Mouse (Mus musculus) kidney, adult 18-20 months (tissue): Measurements from ENCODE around the gene Aff4.
"Not testable (repeated sequence)": the region's sequence is repeated elsewhere in the genome, so short reads cannot be mapped to it uniquely, and the experiment has no call there.

Experiments
- DNase-seq: peaks from one replicate; pipeline ENCODE4 v3.0.0; 2021

Gene Aff4

DNA sequence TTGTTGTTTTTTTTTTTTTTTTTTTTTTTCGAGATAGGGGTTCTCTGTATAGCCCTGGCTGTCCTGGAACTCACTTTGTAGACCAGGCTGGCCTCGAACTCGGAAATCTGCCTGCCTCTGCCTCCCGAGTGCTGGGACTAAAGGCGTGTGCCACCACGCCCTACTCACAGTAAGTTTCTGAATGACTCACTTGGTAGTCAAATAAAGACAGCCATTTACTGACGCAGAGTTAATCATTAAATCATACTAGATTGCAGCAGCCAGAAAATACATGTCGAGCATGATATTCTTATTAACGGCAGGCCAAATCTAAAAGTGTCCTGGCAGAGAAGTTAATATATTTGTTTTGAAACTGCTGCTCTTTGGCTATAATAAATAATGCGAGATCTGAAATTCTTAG is 9.6 kb upstream of the Aff4 start:
- DNase-seq: not testable (repeated sequence)

DNA sequence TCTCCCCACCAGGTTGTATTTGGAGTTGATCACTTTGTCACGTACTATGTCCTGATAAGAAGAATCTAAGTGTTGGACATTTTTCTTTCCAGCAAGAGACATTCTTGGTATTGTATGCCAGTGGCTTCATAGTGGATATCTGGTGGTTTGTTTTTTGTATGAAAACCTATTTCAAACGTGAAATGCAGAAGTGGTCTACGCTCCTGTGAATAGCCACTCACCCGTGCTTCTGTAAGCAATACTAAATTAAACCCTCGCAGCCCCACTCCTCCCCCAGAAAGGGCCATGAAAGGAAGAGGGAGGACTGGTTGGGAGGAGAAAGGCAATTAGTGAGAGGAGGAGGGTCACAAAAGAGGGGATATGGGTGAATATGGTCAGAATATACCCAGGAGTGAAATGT is 7.9 kb upstream of the Aff4 start:
- DNase-seq: no peak

DNA sequence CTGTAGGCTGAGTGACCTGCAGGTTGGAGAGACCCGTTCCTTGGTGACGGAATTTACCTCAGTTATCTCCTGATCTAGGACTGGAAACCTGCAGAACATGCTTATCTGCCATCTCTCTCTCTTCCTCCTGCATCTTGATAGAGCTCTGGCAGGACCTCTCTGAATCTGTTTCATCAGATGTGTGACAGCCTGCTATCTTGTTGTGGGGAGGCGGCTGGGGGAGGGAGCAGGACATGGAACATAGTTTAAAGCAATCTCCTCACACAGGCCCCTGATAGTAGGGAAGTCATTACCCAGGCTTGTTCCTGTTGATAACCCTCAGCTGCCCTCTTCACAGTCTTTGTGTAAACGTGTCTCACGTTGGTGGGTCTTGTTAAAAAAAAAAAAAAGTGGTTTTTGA is 5.3 kb upstream of the Aff4 start:
- DNase-seq: no peak

DNA sequence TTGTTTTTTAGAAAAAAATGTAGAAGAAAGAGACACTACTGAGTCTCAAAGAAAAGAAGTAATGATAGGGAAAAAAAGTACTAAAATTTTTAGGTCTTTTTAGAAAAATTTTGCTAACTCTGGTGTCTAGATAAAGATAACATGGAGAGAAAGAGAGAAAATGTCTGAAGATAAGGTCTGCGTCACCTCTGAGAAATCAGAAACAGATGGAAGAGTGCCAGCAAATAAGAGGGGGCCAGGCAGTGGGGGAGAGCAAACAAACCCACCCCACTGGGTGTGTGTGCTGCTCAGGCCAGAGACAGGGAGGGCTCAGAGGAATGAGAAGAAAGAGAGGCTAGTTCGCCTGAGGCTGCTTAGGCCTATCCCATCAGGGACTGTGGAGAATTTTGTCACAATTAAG is 4.9 kb upstream of the Aff4 start:
- no peak for DNase-seq

DNA sequence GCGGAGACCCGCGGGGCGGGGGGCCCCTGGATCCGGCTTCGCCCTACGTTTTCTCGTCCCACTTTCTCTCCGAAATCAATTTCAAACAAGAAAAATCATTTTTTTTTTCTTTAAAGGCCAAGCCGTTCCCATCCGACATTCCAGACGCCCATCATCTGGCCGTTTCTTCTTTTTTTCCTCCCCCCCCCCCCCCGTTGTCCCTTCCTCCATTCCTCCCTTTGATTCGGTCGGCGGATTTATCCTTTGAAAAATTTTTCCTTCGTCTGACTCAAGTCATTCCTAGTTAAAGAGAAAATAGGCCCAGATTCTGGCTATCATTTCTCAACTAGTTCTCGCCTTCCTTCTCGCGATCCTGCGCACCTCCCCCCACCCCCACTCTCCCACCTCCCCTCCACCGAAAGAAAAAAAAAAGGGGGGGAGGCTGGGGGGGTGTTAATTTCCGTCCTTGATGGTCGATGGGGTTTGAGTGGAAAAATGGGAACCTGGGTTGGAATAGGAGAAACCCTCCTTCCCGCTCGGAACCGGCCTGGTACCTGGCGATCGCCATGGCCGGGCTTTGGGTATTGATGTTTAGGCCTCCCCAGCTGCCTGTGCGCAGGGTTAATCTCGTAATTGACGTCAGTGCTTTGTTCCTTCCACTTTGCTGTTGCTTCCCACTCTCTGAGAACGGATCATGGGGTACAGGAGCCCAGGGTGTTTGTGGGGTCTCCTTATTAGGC is 750 bp downstream of the Aff4 start:
- DNase-seq: peak; percentile 62

DNA sequence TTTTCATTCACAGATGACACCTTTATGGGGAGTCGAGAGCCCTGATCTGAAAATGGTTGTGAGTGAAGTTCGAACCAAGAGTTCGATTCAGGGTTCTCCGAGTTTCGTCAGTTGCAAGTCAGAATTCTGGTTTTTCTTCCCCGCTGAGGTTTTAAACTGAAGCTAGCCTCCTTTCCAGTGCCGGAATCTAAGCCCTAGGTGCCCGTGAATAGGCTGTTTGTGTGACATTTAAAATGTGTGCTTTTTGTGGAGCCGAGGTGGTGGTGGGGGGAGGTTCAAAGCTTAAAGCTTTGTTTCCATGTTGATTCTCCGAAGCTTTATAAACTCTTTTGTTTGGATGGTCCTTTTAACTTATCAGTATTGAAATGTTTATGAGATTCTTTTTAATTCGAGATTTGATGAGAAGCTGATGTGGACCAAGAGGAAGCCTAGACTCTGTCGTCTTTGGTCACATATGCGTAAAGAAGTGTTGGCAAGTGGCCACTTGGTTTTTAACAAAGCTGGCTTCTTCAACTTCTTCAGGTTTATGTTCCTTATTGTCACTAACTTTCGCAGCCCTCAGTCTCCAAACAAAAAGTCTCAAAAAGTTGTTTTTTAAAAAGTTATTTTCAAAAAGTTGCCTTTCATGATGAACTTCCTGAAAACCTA is 1.4 kb downstream of the Aff4 start:
- DNase-seq: no peak

DNA sequence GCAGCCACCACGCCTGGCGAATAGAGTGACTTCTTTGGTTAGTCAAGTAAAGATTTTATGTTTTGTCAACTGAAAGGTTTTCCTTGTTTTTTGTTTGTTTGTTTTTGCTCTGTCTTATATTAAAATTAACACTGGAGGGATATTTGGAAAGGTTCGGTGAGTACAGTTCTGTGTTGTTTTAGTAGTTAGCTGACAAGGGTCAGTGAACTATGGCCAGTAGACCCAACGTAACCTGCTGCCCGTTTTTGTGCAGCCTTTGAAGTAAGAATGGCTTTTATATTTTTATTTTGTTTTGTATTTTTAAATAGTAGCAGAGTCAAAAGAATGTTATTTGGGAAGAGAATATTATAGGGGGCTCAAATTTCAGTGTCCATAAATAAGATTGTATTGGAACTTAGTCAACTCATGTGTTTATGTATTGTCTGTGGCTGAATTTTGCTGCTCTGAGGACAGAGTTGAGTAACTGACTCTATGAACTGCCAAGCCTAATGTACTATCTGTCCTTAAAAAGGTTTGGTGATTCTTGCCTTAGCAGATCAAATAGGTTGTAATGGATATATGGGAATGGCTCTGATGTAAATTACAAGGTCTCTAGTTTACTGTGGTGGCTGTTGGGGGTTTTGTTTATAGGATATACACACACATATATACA is 8.0 kb downstream of the Aff4 start:
- no peak for DNase-seq

DNA sequence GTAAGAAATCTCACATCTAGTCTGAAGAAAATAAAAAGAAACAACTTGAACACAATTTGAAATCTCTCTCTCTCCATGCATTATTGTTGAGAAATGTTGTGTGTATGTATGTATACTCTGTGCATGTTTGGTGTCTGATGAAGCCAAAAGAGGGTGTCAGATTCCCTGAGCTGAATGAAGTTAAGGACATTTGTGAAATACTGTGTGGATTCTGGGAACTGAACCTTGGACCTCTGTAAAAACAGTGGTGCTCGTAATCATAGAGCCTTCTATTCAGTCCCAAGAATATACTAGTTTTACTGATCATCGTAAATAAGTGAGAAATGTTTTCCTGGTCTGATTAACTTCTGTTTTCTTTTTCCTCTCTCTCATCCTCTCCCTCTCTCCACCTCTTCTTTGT is 16.4 kb downstream of the Aff4 start:
- no peak for DNase-seq

DNA sequence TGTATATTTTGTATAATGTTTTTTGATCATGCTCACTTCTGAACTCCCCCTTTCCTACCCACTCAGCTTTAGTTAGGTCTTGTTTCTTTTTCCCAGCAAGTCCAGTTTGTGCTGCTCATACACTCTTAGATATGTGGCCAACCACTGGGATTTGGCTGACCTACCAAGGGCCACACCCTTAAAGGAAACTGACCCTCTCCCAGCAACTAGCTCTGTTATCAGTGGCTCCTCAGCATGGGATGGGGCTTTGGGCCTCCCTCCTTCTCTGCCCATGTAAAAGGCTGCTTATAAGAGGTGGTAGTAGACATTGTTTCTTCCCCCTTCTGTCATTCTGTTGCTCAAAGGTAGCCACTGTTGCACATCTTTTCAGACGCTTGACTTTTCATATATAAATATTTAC is 28.3 kb downstream of the Aff4 start:
- no peak for DNase-seq

DNA sequence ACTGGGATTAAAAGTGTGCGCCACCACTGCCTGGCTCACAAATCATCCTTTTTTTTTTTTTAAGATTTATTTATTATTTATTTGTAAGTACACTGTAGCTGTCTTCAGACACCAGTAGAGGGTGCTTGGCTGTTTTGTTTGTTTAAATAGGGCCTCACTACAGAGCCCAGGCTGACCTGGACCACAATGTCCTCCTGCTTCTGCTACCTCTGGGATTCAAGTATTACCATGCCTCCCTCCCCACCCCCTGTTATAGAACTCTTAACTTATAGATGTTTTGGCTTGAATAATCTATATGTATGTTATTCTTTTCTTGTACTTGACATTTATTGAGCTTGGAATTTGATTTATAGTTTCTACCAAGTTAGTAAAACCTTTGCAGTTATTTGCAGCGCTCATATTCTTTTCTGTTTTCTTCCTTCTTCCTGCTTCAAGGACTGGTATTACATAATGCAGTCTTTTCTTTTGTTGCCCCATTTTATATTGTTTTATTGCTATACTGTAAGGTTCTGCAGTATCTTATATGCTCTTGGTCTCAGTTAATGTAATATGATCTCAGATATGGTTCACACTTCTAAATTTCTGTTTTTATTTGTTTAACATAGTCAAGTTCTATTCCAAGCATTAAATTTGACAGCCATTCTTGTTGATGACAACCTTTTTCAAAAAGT is 33.3 kb downstream of the Aff4 start:
- DNase-seq: no peak

DNA sequence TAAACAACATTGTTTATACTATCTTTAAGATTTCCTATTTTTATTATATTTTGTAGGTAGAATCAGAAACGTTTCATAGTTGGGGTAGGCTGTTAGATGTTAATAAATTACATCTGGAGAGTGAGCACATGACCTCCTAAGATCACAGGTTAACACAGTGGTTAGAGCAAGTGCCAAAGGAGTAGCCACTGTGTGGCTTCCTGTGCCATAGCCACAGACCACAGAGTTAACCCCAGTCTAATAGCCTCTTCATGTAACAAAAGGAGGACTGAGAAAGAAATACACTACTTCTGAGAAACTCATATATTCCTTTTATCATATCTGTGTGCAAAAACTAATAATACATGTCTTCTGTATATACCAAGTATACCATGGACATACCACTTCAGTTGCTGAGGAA is 43.2 kb downstream of the Aff4 start:
- DNase-seq: no peak

DNA sequence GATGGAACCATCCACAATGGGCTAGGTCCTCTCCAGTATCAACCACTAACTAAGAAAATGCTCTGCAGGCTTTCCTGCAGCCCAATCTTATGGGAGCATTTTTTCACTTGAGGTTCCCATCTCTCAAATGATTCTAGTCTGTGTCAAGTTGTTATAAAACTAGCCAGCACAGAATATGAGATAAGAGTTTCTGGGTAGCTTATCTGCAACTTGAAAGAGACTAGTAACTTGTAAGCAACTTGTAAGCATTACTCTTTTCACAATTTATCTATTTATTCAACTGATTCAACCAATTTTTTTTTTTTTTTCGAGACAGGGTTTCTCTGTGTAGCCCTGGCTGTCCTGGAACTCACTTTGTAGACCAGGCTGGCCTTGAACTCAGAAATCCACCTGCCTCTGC is 53.0 kb downstream of the Aff4 start:
- no peak for DNase-seq

DNA sequence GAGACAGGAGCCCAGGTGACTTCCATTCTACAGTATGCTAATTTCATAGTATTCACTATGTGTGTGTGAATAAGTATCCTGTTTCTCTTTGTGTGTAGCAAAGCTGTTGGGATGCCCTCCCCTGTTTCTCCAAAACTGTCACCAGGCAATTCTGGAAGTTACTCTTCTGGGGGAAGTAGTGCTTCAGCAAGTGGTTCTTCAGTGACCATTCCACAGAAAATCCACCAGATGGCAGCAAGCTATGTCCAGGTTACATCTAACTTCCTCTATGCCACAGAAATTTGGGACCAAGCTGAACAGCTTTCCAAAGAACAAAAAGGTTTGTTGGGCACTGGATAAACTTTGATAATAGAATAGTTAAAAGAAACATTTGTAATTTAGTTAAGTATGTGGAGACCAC is 61.1 kb downstream of the Aff4 start:
- DNase-seq: no peak

DNA sequence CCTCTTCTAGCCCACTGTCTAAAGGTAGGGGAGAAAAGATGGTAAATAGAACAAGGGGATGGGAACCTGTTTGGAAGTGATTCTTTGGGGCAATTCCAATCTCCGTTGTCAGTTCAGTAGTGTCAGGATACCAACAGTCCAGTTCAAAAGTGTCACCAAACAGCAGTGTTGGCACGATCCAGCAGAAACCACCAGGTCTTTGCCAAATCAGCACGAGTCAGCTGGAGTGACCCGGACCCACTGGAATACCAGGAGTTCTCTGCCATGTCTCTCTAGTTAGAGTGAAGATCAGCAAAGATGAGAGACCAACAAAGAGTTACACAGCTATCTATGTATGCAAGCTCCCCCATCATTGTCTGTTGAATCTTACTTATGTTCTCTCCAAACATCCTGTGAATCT is 63.2 kb downstream of the Aff4 start:
- DNase-seq: no peak

DNA sequence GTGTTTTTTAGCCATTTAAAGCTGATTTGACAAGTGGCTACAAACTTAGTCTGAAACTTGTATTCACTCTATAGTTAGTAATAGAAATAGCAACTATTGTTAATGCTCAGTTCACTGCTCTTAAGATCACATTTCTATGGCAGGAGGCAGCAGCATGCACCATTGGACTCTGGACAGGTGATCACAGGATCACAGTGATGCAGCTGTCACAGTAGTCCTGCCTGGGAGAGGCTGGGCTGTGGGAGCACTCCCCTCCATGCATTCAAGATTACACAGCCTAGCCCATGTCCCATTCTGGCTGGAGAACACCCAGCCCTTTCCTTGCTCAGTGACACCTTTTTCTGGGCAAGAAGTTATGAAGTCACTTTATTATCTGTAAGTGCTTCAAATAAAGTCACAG is 67.4 kb downstream of the Aff4 start:
- no peak for DNase-seq

DNA sequence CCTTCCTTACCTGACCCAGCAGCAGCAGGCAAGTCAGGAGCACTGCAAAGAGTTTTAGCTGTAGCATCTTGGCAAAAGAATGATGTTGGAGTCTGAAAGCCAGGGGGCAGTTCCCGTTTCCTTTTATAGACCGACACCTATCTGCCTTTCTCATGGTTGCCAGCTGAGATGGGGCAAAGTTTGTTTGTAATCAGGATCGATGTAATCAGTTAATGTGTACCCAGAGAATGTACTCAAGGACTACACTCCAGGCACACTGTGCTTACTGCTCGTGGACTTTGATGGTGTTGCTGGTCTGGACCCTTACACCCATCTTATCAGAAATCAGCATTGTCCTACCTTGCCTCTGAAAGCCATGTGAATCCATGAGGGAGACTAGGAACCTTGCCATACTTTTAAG is 72.4 kb downstream of the Aff4 start, which contains the start of gene Leap2:
Leap2 (minus strand) TSS at position 135 of the 400 bp plus-strand sequence.
- DNase-seq: peak; percentile 27

DNA sequence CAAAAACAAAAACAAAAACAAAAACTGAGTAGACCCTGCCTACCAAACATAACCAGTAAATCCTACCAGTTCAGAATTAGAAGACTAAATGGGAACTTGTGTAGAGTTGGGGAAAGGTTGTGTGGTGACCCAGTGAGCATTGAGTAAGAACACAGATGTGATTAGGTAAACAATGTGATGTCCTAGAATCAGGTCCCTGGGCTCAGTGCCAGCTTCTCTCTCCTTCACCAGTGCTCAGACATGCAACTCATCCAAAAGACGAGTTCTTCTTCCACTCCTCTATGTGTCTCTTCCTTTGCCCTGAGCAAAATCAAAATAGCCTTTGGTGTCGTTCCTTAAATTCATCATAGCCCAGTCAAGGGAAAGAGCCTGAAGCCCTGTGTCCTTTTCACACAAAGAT is 74.2 kb downstream of the Aff4 start:
- DNase-seq: no peak

DNA sequence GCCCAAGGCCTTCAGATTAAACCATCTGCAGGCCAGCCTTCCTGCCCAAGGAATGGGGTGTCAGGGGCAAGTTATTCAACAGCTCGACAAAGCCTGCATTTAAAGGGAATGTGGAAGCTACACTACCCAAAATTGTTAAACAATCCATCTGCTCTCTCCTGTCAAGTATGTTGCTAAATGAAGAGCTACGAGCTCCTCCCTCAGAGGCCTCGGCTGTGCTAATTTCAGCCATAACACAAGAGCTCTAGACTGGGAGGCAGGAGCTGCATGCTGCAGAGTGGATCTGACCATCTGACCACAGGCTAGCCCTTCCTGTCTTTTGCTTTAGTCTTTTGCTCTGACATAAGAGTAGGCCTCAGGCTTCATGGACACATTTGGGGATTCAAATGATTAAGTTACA is 74.6 kb downstream of the Aff4 start:
- DNase-seq: no peak

DNA sequence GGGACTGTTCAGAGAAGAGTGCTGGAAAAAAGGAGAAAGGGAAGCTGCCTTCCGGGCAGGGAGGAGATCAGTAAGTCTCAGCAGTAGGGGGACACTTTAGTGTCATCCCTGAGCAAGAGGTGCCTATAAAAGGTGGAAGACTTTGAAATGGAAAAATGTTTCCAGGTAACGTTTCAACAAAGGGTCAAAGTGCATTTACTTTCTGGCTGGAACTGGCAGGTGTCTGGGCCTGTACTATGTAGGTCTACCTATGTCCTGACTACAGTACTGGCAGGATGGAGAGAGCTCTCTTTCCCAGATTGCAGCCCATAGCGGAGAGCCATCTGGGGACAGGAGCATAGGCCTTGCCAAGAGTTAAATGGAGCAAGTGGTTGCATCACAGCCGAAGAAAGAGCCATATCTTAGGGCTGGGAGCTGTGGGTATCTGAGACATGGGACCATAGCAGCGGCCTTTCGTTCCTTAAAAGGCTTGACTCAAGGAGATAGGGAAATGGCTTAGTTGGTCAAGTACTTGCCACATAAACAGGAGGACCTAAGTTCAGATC is 75.2 kb downstream of the Aff4 start:
- no peak for DNase-seq

DNA sequence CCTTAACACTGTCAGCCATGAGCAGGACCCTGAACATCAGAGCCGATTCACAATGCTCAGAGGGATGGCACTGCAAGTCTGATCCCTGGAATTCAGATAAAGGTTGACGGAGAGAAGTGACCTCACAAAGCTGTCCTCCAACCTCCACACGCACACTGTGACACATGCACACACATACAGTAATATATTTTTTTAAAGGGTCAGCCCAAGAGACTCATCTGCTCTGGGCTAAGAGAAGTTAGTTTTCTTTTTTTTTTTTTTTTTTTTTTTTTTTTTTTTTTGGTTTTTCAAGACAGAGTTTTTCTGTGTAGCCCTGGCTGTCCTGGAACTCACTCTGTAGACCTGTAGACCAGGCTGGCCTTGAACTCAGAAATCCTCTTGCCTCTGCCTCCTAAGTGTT is 76.3 kb downstream of the Aff4 start:
- not testable (repeated sequence) for DNase-seq

DNA sequence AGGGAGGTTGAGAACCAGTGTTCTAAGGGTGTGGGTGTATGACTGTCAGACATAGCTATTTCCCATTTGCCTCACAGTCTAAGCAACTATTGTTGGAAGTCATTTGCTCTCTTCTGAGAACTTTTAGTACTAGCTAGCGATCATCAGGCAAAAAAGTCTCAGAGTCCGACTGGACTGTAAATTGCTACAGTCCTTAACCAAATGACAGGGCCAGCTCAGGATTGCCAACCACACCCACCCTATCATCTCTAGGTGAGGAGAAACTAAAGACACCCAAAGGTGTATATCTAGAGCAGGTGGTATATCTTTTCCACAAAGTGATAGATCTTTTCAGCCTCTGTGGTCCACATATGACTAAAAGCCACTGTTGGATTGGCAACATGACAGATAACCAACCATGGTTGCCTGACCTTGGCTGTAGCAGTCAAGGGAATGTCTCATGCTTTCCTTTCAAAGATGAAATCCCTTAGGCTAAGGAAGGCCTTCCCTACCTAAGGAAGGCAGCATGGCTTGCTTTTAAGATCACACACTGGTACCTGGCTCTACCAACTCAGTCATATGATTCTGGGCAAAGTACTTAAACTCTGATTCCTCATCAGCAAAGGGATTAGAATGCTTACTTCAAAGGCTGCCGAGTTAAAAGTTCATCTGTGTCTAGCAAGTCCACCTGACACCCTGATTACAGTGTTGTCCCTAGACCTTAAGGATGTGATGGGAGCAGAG is 77.5 kb downstream of the Aff4 start:
- no peak for DNase-seq

DNA sequence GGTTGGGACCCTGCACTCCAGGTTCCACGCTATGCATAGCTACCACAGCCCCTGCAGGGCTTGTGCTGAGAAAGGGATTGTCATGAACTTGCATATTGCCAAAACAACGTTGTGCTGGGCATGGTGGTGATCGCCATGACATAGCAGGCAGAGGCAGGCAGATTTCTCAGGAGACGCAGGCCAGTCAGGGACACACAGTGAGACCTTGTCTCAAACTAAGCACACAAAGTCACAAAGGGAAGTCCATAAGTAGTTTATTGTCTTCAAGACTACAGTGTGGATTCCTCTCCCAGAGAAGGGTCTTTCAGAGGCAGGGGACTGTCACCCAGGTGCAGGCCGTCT is 78.1 kb downstream of the Aff4 start:
- no peak for DNase-seq

DNA sequence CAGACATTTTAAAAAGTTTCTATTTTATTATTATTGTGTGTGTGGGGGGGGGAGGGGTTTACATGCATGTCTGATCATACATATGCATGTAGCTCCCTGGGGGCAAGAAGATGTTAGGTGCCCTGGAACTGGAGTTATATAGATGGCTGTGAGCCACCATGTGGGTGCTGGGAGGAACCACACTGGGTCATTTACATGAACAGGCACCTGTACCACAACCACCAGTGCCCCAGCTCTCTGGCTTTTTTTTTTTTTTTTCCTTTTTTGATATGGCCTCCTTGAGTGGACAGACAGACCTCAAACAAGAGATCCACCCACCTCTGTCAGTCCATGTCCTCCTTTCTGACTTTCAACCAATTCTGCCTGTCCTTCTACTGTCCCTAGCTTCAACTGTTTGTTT is 78.5 kb downstream of the Aff4 start:
- DNase-seq: no peak
